Mouse (Mus musculus): ENCODE data around the gene Gm17087. TPM values are rescaled to one million over a fixed set of nuclear protein-coding genes. Genes with fewer than 3 reads are reported as not detected.

The Gm17087 gene
- polyA plus RNA-seq, 1 experiment from 2014 or later = not detected

DNA sequence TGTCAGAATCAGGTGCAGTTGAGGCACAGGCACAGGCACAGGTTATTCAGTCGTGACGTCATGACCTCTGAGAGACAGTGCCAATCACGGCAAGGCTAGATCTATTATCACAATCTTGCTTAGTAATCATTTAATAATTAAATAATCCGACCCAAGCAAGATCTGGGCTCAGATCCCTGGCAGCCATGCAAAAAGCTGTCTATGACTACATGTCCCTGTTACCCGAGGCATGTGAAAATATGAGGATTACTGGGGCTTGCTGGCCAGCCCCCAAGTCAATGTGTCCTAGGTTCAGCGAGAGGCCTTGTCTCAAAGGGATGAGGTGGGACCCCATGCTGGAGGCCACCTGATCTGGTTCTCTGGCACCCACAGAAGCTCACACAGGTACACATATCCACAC, 30.2 kb downstream of the Gm17087 start:
- no peaks in the 10 kb centered on the region for H3K9me3 ChIP-seq (replicated peaks)
- H3K9ac ChIP-seq = no peak overlapping the region
- no peak overlapping the region for H3K4me3 ChIP-seq
- H3K4me2 ChIP-seq = no peak overlapping the region
- H3K27me3 ChIP-seq (replicated peaks) = no peaks in the 10 kb centered on the region
- no peaks in the 10 kb centered on the region for H3K36me3 ChIP-seq
- ATAC-seq = no peak
- WGBS (ENCODE audit: insufficient replicate concordance) = 57% methylated on average over 6 of the region's 6 CpGs
- H3K27ac ChIP-seq = no peak overlapping the region
- no peaks in the 10 kb centered on the region for H3K4me1 ChIP-seq

DNA sequence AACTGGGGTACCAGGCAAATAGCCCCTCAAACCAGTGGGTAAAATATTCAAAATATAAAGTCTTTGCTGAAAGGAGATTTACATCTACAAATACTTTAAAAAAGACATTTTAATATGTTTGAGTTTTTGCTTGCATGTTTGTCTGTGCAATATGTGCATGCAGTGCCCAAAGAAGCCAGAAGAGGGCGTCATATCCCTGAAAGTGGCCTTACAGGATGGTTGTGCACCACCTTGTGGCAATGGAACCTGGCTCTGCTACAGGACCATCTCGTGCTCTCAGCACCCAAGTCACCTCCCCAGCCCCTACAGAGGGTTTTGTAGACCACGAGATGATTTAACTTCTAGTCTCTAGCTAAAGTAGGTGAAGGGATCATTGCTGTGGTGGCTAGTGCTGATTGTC, 32.9 kb downstream of the Gm17087 start:
- peaks cover under 1% of the 10 kb centered on the region; the same call in 1 of the 2 replicates for H3K27me3 ChIP-seq (replicated peaks)
- no peaks in the 10 kb centered on the region for H3K9me3 ChIP-seq (replicated peaks)
- no peak overlapping the region for H3K4me2 ChIP-seq
- 31% methylated on average over 3 of the region's 3 CpGs for WGBS (ENCODE audit: insufficient replicate concordance)
- ATAC-seq = no peak
- no peak overlapping the region for H3K4me3 ChIP-seq
- no peaks in the 10 kb centered on the region for H3K4me1 ChIP-seq
- no peaks in the 10 kb centered on the region for H3K36me3 ChIP-seq
- H3K27ac ChIP-seq = no peak overlapping the region
- no peak overlapping the region for H3K9ac ChIP-seq

DNA sequence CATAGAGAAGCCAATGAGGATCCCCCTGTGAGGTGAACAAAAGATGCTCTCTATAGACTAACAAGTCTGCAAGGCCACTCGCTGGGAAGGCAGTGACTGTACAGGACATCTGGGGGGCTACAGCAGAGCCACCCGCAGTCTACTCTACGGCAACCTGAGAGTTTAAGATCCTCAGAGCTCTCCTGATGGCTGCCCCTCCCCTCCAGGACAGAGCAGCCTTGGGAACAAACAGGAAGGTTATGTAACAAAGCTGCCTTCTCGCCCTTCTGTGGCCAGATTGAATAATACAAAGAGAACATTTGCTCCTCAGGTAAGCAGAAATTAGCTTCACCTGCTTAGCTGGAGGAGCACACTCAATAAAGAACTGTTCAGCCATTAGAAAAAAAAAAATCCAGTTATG, 34.1 kb downstream of the Gm17087 start:
- WGBS (ENCODE audit: insufficient replicate concordance) = 54% methylated on average over 4 of the region's 4 CpGs
- Histone ChIP-seq H3K9ac (no peak overlapping the region), H3K9me3 (replicated peaks) (no peaks in the 10 kb centered on the region), H3K27ac (no peak overlapping the region), H3K4me1 (no peaks in the 10 kb centered on the region), H3K4me2 (no peak overlapping the region), H3K4me3 (no peak overlapping the region), H3K36me3 (no peaks in the 10 kb centered on the region), H3K27me3 (replicated peaks) (peaks cover 12% of the 10 kb centered on the region)
- no peak for ATAC-seq

GRCm38 (mm10) chr17:8528641-8529040, 38.1 kb downstream of the Gm17087 start:
- peaks cover 52% of the 10 kb centered on the region for H3K27me3 ChIP-seq (replicated peaks)
- WGBS (ENCODE audit: insufficient replicate concordance) = 64% methylated on average over 3 of the region's 3 CpGs

GRCm38 (mm10) chr17:8526815-8527261, 39.9 kb downstream of the Gm17087 start:
- H3K4me1 ChIP-seq = peaks cover 12% of the 10 kb centered on the region; the same call in 1 of the 2 replicates
- no peak overlapping the region for H3K27ac ChIP-seq
- no peak overlapping the region for H3K9ac ChIP-seq
- 17% methylated on average over 9 of the region's 9 CpGs for WGBS (ENCODE audit: insufficient replicate concordance)
- H3K4me2 ChIP-seq = no peak overlapping the region
- no peaks in the 10 kb centered on the region for H3K9me3 ChIP-seq (replicated peaks)
- peaks cover 67% of the 10 kb centered on the region for H3K27me3 ChIP-seq (replicated peaks)
- H3K4me3 ChIP-seq = no peak overlapping the region
- ATAC-seq = no peak
- H3K36me3 ChIP-seq = no peaks in the 10 kb centered on the region

More at GRCm38 (mm10) chr17:8528641-8529040, 38.1 kb downstream of the Gm17087 start:
- no peak for ATAC-seq
- Histone ChIP-seq H3K4me1 (peaks cover 12% of the 10 kb centered on the region; the same call in 1 of the 2 replicates), H3K9me3 (replicated peaks) (no peaks in the 10 kb centered on the region), H3K4me3 (no peak overlapping the region), H3K9ac (no peak overlapping the region), H3K36me3 (no peaks in the 10 kb centered on the region), H3K27ac (no peak overlapping the region), H3K4me2 (no peak overlapping the region)

- 10% methylated on average over 21 of the region's 21 CpGs for WGBS (ENCODE audit: insufficient replicate concordance)
Observed at GRCm38 (mm10) chr17:8525971-8526740, 40.6 kb downstream of the Gm17087 start.

DNA sequence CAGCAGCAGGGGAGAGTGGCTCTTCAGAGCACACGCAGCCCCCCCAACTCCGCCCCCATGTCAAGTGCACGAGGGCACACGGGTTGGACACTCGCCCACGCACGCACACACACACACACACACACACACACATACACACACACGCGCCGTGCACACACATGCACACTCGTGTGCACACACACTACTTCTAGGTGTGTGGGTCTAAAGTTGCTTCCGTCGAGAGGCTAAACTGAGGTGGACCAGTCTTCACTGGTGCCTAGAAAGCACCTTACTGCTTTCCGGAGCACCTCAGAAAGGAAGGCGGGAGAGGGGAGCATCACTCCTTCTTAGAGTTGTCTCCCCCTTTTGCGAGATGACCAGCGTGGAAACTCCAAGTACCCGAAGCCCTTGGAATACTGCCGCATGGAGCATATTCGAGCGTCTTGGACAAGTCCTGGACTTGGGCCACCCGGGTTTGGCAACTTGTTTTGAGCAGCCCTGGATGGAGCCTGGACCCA, 41.5 kb downstream of the Gm17087 start, which contains the start of gene Pde10a:
Pde10a (plus strand) TSS at position 148 of the 497 bp plus-strand sequence.
- Histone ChIP-seq H3K27ac (no peak within 1 kb of the TSS), H3K9me3 (replicated peaks) (no peaks in the 10 kb centered on the region), H3K4me3 (peak within 1 kb of the TSS; percentile 39), H3K36me3 (no peaks in the 10 kb centered on the region), H3K4me2 (peak within 1 kb of the TSS; percentile 61), H3K9ac (no peak within 1 kb of the TSS), H3K27me3 (replicated peaks) (peaks cover 77% of the 10 kb centered on the region), H3K4me1 (peaks cover 12% of the 10 kb centered on the region; the same call in 1 of the 2 replicates)
- ATAC-seq = no peak
- 6% methylated on average over 18 of the region's 22 CpGs for WGBS (ENCODE audit: insufficient replicate concordance)

More at GRCm38 (mm10) chr17:8525971-8526740, 40.6 kb downstream of the Gm17087 start:
- no peaks in the 10 kb centered on the region for H3K9me3 ChIP-seq (replicated peaks)
- no peak for ATAC-seq
- H3K4me3 ChIP-seq = no peak overlapping the region
- H3K4me2 ChIP-seq = no peak overlapping the region
- H3K27ac ChIP-seq = no peak overlapping the region
- no peak overlapping the region for H3K9ac ChIP-seq
- H3K36me3 ChIP-seq = no peaks in the 10 kb centered on the region
- H3K27me3 ChIP-seq (replicated peaks) = peaks cover 69% of the 10 kb centered on the region
- peaks cover 12% of the 10 kb centered on the region; the same call in 1 of the 2 replicates for H3K4me1 ChIP-seq

DNA sequence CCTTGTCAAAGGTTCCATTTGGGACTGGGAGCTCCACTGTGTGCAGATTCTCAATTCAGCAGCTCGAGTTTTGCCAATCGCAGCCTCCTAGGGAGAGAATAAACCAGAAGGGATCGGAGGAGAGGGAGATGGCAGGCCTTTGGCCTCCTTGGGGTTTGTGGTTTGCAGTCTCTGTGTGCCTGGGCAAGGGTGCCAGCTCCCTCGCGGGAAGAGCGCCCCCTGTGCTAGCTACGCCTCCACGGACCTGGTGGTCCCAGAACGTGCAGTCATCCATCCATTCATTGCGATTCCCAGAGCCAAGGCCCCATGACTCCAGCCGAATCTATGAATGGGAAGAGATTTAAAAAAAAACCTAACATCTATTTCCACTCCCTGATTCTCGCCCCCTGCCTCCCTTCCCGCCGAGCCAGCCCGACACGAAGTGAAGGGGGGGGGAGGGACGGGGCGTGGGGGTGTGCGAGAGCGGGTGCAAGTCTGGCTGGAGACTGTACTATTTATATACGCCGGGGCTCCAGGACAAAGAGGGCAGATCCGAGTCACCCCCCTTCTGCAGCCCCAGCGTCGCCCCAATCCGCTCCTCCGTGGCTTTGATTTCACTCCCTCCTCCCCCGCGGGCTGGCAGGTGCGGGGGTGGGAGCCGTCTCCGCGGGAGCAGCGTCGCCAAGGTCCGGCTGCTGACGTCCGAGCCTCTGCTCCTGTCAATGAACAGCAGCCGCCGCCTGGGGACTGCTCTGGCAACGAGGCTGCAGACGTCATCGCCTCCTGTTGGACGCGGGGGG, 42.2 kb downstream of the Gm17087 start:
- Histone ChIP-seq H3K36me3 (no peaks in the 10 kb centered on the region), H3K4me3 (peak overlapping the region; percentile 39), H3K9ac (no peak overlapping the region), H3K27ac (no peak overlapping the region), H3K4me1 (peaks cover 12% of the 10 kb centered on the region; the same call in 1 of the 2 replicates), H3K9me3 (replicated peaks) (no peaks in the 10 kb centered on the region), H3K27me3 (replicated peaks) (peaks cover 77% of the 10 kb centered on the region), H3K4me2 (peak overlapping the region; percentile 61)
- ATAC-seq = no peak
- WGBS (ENCODE audit: insufficient replicate concordance) = 2% methylated on average over 37 of the region's 45 CpGs

- ATAC-seq = no peak
- no peak overlapping the region for H3K9ac ChIP-seq
- peaks cover 12% of the 10 kb centered on the region; the same call in 1 of the 2 replicates for H3K4me1 ChIP-seq
- 22% methylated on average over 3 of the region's 3 CpGs for WGBS (ENCODE audit: insufficient replicate concordance)
- no peaks in the 10 kb centered on the region for H3K9me3 ChIP-seq (replicated peaks)
- no peak overlapping the region for H3K27ac ChIP-seq
- peaks cover 81% of the 10 kb centered on the region for H3K27me3 ChIP-seq (replicated peaks)
- H3K4me2 ChIP-seq = peak overlapping the region; percentile 61; the same call in 1 of the 2 replicates
- no peaks in the 10 kb centered on the region for H3K36me3 ChIP-seq
- no peak overlapping the region for H3K4me3 ChIP-seq
Observed at GRCm38 (mm10) chr17:8523986-8524385, 42.8 kb downstream of the Gm17087 start.

GRCm38 (mm10) chr17:8516006-8516405, 50.7 kb downstream of the Gm17087 start:
- H3K27ac ChIP-seq = no peak overlapping the region
- peaks cover 44% of the 10 kb centered on the region for H3K27me3 ChIP-seq (replicated peaks)
- ATAC-seq = no peak
- H3K9me3 ChIP-seq (replicated peaks) = no peaks in the 10 kb centered on the region
- no peaks in the 10 kb centered on the region for H3K4me1 ChIP-seq
- no peak overlapping the region for H3K4me2 ChIP-seq
- H3K9ac ChIP-seq = no peak overlapping the region
- no peaks in the 10 kb centered on the region for H3K36me3 ChIP-seq
- 61% methylated on average over 6 of the region's 6 CpGs for WGBS (ENCODE audit: insufficient replicate concordance)
- no peak overlapping the region for H3K4me3 ChIP-seq
